Mouse (Mus musculus): ENCODE measurements at regions not wholly inside any gene's neighbourhood (a gene's known extent, or its start where the extent isn't known, plus 50 kb on each side); places are given as distances from the start of the nearest gene placed in this dataset.
A peak's percentile ranks its signal among the peaks of the same experiment; 100 is the strongest.
"Not testable (repeated sequence)": the region's sequence is repeated elsewhere in the genome, so short reads cannot be mapped to it uniquely, and the experiment has no call there.

- DNase-seq, result peak; percentile 7
These were observed 140.1 kb upstream of the Camk1g start for GRCm38 (mm10) chr1:193510066-193510793.

GRCm38 (mm10) chr1:193508271-193508670 is 138.2 kb upstream of the Camk1g start:
- no peak for DNase-seq

- no peak for DNase-seq
These were observed 136.9 kb upstream of the Camk1g start for GRCm38 (mm10) chr1:193506991-193507390.

GRCm38 (mm10) chr1:193505381-193505780 is 135.3 kb upstream of the Camk1g start:
- DNase-seq, result no peak

GRCm38 (mm10) chr1:193504611-193505010 is 134.5 kb upstream of the Camk1g start:
- no peak for DNase-seq

- DNase-seq, result peak; percentile 59
These were observed 133.7 kb upstream of the Camk1g start for GRCm38 (mm10) chr1:193503624-193504325.

DNA sequence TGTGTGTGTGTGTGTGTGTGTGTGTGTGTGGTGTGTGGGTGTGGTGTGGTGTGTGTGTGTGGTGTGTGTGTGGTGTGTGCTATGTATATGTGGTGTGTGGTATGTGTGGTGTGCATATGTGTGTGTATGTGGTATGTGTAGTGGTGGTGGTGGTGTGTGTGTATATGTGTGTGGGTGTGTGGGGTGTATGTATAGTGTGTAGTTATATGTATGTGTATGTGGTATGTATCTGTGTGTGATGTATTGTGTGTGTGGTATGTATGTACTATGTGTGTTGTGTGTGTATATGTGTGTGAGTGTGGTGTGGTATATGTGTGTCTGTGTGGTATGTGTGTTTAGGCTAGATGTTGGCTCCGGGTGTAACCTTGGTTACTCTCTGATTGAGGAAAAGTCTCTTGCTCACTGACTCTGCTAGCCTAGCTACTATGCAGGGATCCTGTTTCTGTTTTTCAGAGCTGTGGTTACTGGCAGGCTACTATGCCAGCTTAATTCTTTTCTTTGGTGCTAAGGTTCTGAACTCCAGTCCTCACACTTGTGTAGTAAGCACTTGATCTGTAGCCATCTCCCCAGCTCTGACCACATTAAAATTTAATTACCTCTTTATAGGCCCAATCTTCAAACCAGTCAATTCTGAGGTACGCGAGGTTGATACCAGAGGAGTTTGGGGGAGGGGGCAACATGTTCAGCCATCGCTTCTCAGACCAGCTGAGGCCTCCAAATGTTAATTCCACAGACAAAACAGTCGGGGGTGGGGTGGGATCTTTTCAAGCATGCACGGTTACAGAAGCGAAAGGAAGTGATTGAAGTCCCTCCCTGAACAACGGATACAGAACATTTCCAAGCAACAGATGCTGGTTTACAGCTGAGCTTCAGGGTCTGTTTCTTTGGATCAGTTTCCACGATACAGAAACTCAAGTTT is 126.4 kb upstream of the Camk1g start:
- DNase-seq, result no peak

- no peak for DNase-seq
These were observed 117.9 kb upstream of the Camk1g start for GRCm38 (mm10) chr1:193488039-193488438.

- not testable (repeated sequence) for DNase-seq
These were observed 116.6 kb upstream of the Camk1g start for GRCm38 (mm10) chr1:193486668-193487067.

DNA sequence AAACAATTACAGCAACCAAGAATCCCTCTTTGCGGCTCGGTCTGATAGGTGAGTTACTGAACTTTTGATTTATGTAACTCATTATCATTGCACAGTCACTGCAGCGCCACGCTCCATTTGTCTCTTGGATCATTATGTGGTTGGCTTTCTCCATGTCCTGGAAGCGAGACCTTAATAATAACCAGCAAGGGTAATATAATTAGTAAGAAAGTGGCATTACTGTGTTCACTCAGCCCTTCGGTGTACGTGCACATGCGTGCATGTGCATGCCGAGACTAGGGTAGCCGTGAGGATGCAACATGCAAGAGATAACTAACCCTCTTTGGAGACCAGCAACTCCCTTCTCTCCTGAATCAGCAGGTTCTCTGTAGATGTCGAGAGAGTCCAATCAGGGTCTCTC is 114.9 kb upstream of the Camk1g start:
- no peak for DNase-seq

DNA sequence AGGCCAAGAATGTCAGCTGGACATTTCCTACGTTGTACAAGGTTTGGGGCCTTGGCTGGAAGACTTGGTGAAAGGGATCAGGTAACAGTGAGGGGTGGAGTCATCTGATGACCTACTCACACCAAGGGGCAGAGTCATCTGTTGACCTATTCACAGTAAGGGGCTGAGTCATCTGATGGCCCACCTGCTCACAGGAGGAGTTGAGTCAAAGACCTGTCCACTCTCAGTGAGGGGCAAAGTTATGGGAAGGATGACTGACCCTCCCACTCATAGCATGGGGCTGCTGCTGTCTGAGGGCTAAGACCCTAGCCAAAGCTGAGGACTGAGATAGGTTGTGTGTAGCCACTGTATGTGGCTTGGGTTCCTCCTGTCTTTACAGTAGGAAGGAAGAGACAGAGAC is 107.2 kb upstream of the Camk1g start:
- no peak for DNase-seq

GRCm38 (mm10) chr1:193476805-193477204 is 106.7 kb upstream of the Camk1g start:
- no peak for DNase-seq

- DNase-seq, result no peak
These were observed 96.2 kb upstream of the Camk1g start for GRCm38 (mm10) chr1:193466306-193466705.

- DNase-seq, result no peak
These were observed 89.6 kb upstream of the Camk1g start for GRCm38 (mm10) chr1:193459735-193460134.

GRCm38 (mm10) chr1:193457908-193458307 is 87.8 kb upstream of the Camk1g start:
- no peak for DNase-seq

- no peak for DNase-seq
These were observed 83.6 kb upstream of the Camk1g start for GRCm38 (mm10) chr1:193453654-193454053.

GRCm38 (mm10) chr1:193451471-193452135 is 81.5 kb upstream of the Camk1g start:
- no peak for DNase-seq

- no peak for DNase-seq
These were observed 80.7 kb upstream of the Camk1g start for GRCm38 (mm10) chr1:193450814-193451213.

- no peak for DNase-seq
These were observed 80.1 kb upstream of the Camk1g start for GRCm38 (mm10) chr1:193450201-193450600.

GRCm38 (mm10) chr1:193449394-193450103 is 79.5 kb upstream of the Camk1g start:
- peak; percentile 25 for DNase-seq

GRCm38 (mm10) chr1:193448793-193449393 is 78.8 kb upstream of the Camk1g start:
- no peak for DNase-seq

DNA sequence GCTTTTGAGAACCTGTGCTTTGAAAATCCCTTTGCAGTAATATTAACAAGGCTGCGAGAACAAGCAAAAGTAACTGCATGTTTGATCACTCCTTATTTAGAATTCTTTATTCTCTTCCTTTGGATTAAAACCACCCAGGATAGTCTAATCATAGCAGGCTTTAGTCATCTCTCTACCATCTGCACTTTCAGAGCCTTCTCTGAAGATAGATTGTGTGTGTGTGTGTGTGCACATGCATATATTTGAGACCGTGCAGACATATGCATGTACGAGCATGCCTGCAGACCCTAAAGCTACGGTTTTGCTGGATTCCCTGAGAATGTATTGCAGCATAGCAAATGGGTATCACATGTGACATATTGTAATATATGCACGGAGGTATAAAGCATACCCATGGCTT is 77.5 kb upstream of the Camk1g start:
- no peak for DNase-seq
